Mouse (Mus musculus) testis, adult 2 months (tissue): Measurements from ENCODE around the gene Actr3.

Source experiments
- CTCF ChIP-seq: fragments of 200-500 bp; IDR thresholded peaks from 2 replicates; pipeline ENCODE4 v1.5.1; 2012; ENCODE audit warnings: low read depth, mild to moderate bottlenecking, inconsistent platforms, low read length, moderate library complexity; ENCODE audit not compliant: control insufficient read depth, insufficient read depth, insufficient replicate concordance
- POLR2A ChIP-seq: fragments of 200-500 bp; IDR thresholded peaks from 2 replicates; pipeline ENCODE4 v1.6.1; 2012; ENCODE audit warnings: low read depth, mild to moderate bottlenecking, inconsistent platforms, low read length, moderate library complexity; ENCODE audit not compliant: control insufficient read depth

DNA sequence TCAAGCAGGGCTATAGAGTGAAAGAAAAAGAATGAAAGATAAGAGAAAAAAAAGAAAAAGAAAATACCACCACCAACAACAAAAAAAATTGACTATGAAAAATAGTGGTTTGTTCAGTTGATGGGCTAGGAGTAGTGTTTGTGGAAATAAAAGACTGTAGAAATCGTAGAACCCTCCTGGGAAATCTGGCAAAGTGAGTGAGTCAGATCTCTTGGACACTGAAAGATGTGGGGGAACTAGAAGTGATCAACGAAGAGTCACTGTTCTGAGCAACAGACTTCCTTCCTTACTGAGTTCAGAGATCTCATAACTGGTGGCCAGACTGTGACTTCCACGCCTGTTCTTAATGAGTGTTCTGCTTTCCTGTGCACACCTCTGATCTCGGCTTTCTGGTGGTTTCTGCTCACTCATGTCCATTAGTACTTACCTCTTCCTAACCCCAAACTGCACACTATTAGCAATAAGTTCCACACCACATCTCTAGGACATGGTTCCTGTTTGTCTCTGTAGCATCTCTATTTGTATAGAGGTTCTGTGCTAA lies 37.7 kb upstream of the Actr3 start:
- TF ChIP-seq POLR2A (no peak), CTCF (no peak)
